Mouse (Mus musculus) embryonic fibroblast, embryonic 13.5 days (primary cell): ENCODE measurements at regions not wholly inside any gene's neighbourhood (a gene's known extent, or its start where the extent isn't known, plus 50 kb on each side); places are given as distances from the start of the nearest gene placed in this dataset.

Experiments used
- H3K27ac ChIP-seq: 2 replicates; pipeline ENCODE4 v1.5.1; 2012; ENCODE audit warnings: low read length, control low read depth, inconsistent platforms; ENCODE audit not compliant: insufficient read depth
- H3K4me1 ChIP-seq: 2 replicates; pipeline ENCODE4 v1.6.1; 2011; ENCODE audit warnings: low read length; ENCODE audit not compliant: control insufficient read depth, insufficient read depth
- H3K4me3 ChIP-seq: 2 replicates; pipeline ENCODE4 v1.5.1; 2011; ENCODE audit warnings: mild to moderate bottlenecking, control low read depth, low read length; ENCODE audit not compliant: insufficient read depth
- CTCF ChIP-seq: IDR thresholded peaks from 2 replicates; pipeline ENCODE4 v1.5.1; 2011; ENCODE audit warnings: mild to moderate bottlenecking, control low read depth, low read length, moderate library complexity, borderline replicate concordance; ENCODE audit not compliant: insufficient read depth
- POLR2A ChIP-seq: IDR thresholded peaks from 2 replicates; pipeline ENCODE4 v1.6.1; 2011; ENCODE audit warnings: low read depth, mild to moderate bottlenecking, control low read depth, low read length, moderate library complexity

- Histone ChIP-seq H3K4me3 (no peak overlapping the region), H3K27ac (no peak overlapping the region), H3K4me1 (no peaks in the 10 kb centered on the region)
- no peak for TF ChIP-seq CTCF
- no peak for TF ChIP-seq POLR2A
Measured at GRCm38 (mm10) chr5:46926324-46926723, 1056.6 kb upstream of the Slit2 start.

GRCm38 (mm10) chr5:46901909-46902308 is 1044.5 kb upstream of the Lcorl start:
- H3K27ac ChIP-seq, result no peak overlapping the region

GRCm38 (mm10) chr5:46894037-46894436 is 1036.6 kb upstream of the Lcorl start:
- no peak overlapping the region for H3K4me3 ChIP-seq
- no peaks in the 10 kb centered on the region for H3K4me1 ChIP-seq
- no peak for TF ChIP-seq CTCF
- no peak for TF ChIP-seq POLR2A
- no peak overlapping the region for H3K27ac ChIP-seq

More at GRCm38 (mm10) chr5:46901909-46902308, 1044.5 kb upstream of the Lcorl start:
- no peaks in the 10 kb centered on the region for H3K4me1 ChIP-seq
- TF ChIP-seq CTCF, result no peak
- no peak for TF ChIP-seq POLR2A
- no peak overlapping the region for H3K4me3 ChIP-seq

GRCm38 (mm10) chr5:46883956-46884355 is 1026.5 kb upstream of the Lcorl start:
- Histone ChIP-seq H3K4me3 (no peak overlapping the region), H3K4me1 (no peaks in the 10 kb centered on the region), H3K27ac (no peak overlapping the region)
- TF ChIP-seq CTCF, result no peak
- no peak for TF ChIP-seq POLR2A

- Histone ChIP-seq H3K4me1 (no peaks in the 10 kb centered on the region; the same call in 1 of the 2 replicates), H3K27ac (no peak overlapping the region), H3K4me3 (no peak overlapping the region)
- TF ChIP-seq POLR2A (no peak), CTCF (no peak)
Measured at GRCm38 (mm10) chr5:46856837-46857236, 999.4 kb upstream of the Lcorl start.

GRCm38 (mm10) chr5:46845175-46845574 is 987.8 kb upstream of the Lcorl start:
- no peak overlapping the region for H3K4me3 ChIP-seq
- TF ChIP-seq CTCF (no peak), POLR2A (no peak)
- H3K4me1 ChIP-seq, result no peaks in the 10 kb centered on the region
- no peak overlapping the region for H3K27ac ChIP-seq

GRCm38 (mm10) chr5:46836810-46837209 is 979.4 kb upstream of the Lcorl start:
- Histone ChIP-seq H3K27ac (no peak overlapping the region), H3K4me1 (no peaks in the 10 kb centered on the region), H3K4me3 (no peak overlapping the region)
- TF ChIP-seq POLR2A, result no peak
- no peak for TF ChIP-seq CTCF

- no peak for TF ChIP-seq POLR2A
- TF ChIP-seq CTCF, result no peak
Measured at GRCm38 (mm10) chr5:46830797-46831618, 973.6 kb upstream of the Lcorl start.

GRCm38 (mm10) chr5:46830114-46830513 is 972.7 kb upstream of the Lcorl start:
- Histone ChIP-seq H3K27ac (no peak overlapping the region), H3K4me3 (no peak overlapping the region), H3K4me1 (no peaks in the 10 kb centered on the region)
- TF ChIP-seq CTCF (no peak), POLR2A (no peak)

More at GRCm38 (mm10) chr5:46830797-46831618, 973.6 kb upstream of the Lcorl start:
- H3K4me3 ChIP-seq, result no peak overlapping the region
- no peak overlapping the region for H3K27ac ChIP-seq
- H3K4me1 ChIP-seq, result no peaks in the 10 kb centered on the region

GRCm38 (mm10) chr5:46826381-46826780 is 969.0 kb upstream of the Lcorl start:
- Histone ChIP-seq H3K27ac (no peak overlapping the region), H3K4me3 (no peak overlapping the region), H3K4me1 (no peaks in the 10 kb centered on the region)
- TF ChIP-seq CTCF (no peak), POLR2A (no peak)
